Mouse (Mus musculus) myocyte (in vitro differentiated cells): ENCODE results near the gene Trp53i13. TPM values are rescaled to one million over a fixed set of nuclear protein-coding genes. Genes with fewer than 3 reads are reported as not detected.
A peak's percentile ranks its signal among the peaks of the same experiment; 100 is the strongest.

Experiments
- H3K27me3 ChIP-seq: one replicate; pipeline ENCODE4 v1.6.1; 2011; ENCODE audit not compliant: control insufficient read depth, insufficient read depth, insufficient read length
- H3K36me3 ChIP-seq: one replicate; pipeline ENCODE4 v1.6.1; 2011; ENCODE audit not compliant: control insufficient read depth, insufficient read depth
- H3K4me2 ChIP-seq: one replicate; pipeline ENCODE4 v1.6.1; 2011; ENCODE audit warnings: low read depth, control low read depth
- H3K4me3 ChIP-seq: one replicate; pipeline ENCODE4 v1.5.1; 2011; ENCODE audit warnings: mild to moderate bottlenecking, control low read depth, moderate library complexity
- H3K79me2 ChIP-seq: one replicate; pipeline ENCODE4 v1.6.1; 2011; ENCODE audit not compliant: control insufficient read depth, insufficient read depth
- H3ac ChIP-seq: one replicate; pipeline ENCODE4 v1.6.1; 2011; ENCODE audit not compliant: control insufficient read depth, insufficient read length
- CEBPB ChIP-seq: IDR thresholded peaks from 2 replicates; pipeline ENCODE4 v1.6.1; 2011; ENCODE audit warnings: mild to moderate bottlenecking, moderate library complexity; ENCODE audit not compliant: poor library complexity, insufficient read depth, severe bottlenecking
- E2F4 ChIP-seq: IDR thresholded peaks from one replicate; pipeline ENCODE4 v1.6.1; 2011; ENCODE audit warnings: mild to moderate bottlenecking, control low read depth, moderate library complexity; ENCODE audit not compliant: insufficient read depth
- MAX ChIP-seq: IDR thresholded peaks from one replicate; pipeline ENCODE4 v1.6.1; 2011; ENCODE audit warnings: low read depth, mild to moderate bottlenecking, control low read depth
- MYOD1 ChIP-seq, 3 experiments: IDR thresholded peaks; one replicate each; pipeline ENCODE4 v1.6.1; 2011; ENCODE audit warnings: control low read depth in 2 of 3, low read depth in 2 of 3, mild to moderate bottlenecking in 2 of 3, moderate library complexity in 1 of 3; ENCODE audit not compliant: insufficient read length in 2 of 3, control insufficient read depth in 1 of 3
- MYOG ChIP-seq, 3 experiments: IDR thresholded peaks; one replicate each; pipeline ENCODE4 v1.6.1; 2011; ENCODE audit warnings: control low read depth in 2 of 3, low read depth in 2 of 3, mild to moderate bottlenecking in 2 of 3; ENCODE audit not compliant: insufficient read length in 2 of 3, control insufficient read depth in 1 of 3, insufficient read depth in 1 of 3
- POLR2A ChIP-seq: IDR thresholded peaks from one replicate; pipeline ENCODE4 v1.6.1; 2011; ENCODE audit warnings: low read depth, mild to moderate bottlenecking, control low read depth, moderate library complexity; ENCODE audit not compliant: insufficient read length
- POLR2AphosphoS2 ChIP-seq: IDR thresholded peaks from one replicate; pipeline ENCODE4 v1.6.1; 2011; ENCODE audit warnings: low read depth, control low read depth; ENCODE audit not compliant: insufficient read length
- REST ChIP-seq: IDR thresholded peaks from one replicate; pipeline ENCODE4 v1.6.1; 2011; ENCODE audit warnings: mild to moderate bottlenecking, control low read depth, moderate library complexity; ENCODE audit not compliant: insufficient read depth, insufficient read length
- SRF ChIP-seq: IDR thresholded peaks from one replicate; pipeline ENCODE4 v1.6.1; 2011; ENCODE audit warnings: low read depth; ENCODE audit not compliant: control insufficient read depth, insufficient read length
- TCF12 ChIP-seq: IDR thresholded peaks from one replicate; pipeline ENCODE4 v1.6.1; 2011; ENCODE audit warnings: mild to moderate bottlenecking, control low read depth; ENCODE audit not compliant: poor library complexity, insufficient read depth, severe bottlenecking
- TCF3 ChIP-seq: IDR thresholded peaks from one replicate; pipeline ENCODE4 v1.6.1; 2011; ENCODE audit warnings: low read depth, control low read depth; ENCODE audit not compliant: insufficient read length
- USF1 ChIP-seq: IDR thresholded peaks from one replicate; pipeline ENCODE4 v1.6.1; 2011; ENCODE audit warnings: low read depth, mild to moderate bottlenecking, control low read depth, moderate library complexity
- polyA plus RNA-seq: library from polyadenylated mRNA; unstranded; fragments of >200 nt; fragmentation: generic; extraction: Trizol; gene quantifications from one replicate; pipeline ENCODE4 v1.2.1, GENCODE M21; 2012; ENCODE audit warnings: missing spikeins

The Trp53i13 gene
- polyA plus RNA-seq, 1 experiment: 23.7 TPM

DNA sequence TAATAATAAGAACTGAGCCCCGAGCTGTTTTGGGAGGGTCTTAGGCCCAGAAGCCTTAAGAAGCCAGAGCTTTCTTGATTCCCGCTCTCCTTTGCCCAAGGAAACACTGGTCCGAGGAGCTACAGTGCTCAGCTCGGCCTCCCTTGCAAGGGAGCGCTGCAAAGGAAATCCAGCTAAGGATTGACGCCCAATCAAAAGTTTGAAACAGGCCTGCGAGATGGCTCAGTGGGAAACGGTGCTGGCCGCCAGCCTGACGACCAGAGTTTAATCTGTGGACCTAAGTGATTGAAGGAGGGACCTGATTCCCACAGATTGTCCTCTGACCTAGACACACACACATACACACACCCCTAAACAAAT lies 2.0 kb downstream of the Trp53i13 start:
- Histone ChIP-seq H3K36me3 (no peaks in the 10 kb centered on the region), H3K4me3 (peak overlapping the region; percentile 70), H3ac (peak overlapping the region; percentile 9), H3K79me2 (no peaks in the 10 kb centered on the region), H3K4me2 (peak overlapping the region; percentile 93), H3K27me3 (no peaks in the 10 kb centered on the region)
- TF ChIP-seq TCF12 (no peak), MYOG (IDR thresholded peaks at IDR 0.05; ENCODE audit: control insufficient read depth in 1 of 3, insufficient read depth in 1 of 3, insufficient read length in 2 of 3, low read depth in 2 of 3) (no peak), USF1 (no peak), POLR2AphosphoS2 (no peak), E2F4 (no peak), MAX (no peak), SRF (no peak), REST (no peak), POLR2A (no peak), MYOD1 (IDR thresholded peaks at IDR 0.05; ENCODE audit: control insufficient read depth in 1 of 3, insufficient read length in 2 of 3, low read depth in 2 of 3) (no peak), TCF3 (no peak)

DNA sequence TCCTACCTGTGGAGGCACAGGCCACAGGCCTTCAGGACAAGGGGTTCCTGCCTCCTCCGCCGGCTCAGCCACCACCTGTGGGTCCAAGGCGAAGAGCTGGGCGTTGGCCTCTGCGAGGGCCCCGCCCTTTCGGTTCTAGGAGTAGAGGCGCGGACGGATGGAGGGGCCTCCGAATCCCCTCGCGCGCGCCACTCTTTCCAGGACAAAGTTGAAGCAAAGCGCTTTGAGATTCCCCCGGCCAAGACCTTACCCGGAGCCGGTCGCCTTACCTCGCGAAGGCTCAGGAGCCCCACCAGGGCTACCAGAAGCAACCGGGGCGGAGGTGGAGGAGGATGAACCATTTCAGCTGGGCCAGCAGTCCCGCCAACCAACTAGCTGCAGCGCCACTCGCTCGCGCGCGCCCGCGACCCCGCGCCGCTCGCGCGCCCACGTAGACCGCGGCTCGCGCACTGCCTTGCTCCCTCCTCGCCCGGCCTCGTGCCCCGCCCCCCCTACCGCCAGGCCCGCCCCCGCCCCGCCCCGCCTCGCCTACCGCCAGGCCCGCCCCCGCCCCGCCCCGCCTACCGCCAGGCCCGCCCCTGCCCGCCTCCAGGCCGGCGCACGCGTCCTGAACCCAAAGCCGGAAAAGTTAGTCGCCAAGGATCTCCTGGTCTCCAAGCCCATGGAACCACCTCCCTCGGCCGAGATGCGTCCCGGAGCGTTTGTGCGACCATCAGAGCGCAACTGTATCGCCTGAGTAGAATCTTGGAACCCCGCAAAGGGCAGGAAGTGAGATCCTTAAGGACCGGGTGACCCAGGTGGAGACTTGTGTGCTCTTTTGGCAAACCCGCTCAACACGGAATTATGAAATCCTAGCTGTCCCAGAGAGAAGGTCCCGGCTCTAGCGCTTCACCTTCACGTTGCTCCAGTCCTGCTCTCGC lies 2.6 kb downstream of the Trp53i13 start:
- H3ac ChIP-seq: peak overlapping the region; percentile 9
- no peaks in the 10 kb centered on the region for H3K79me2 ChIP-seq
- TF ChIP-seq USF1 (no peak), SRF (no peak), MYOD1 (IDR thresholded peaks at IDR 0.05; ENCODE audit: control insufficient read depth in 1 of 3, insufficient read length in 2 of 3, low read depth in 2 of 3) (peak in 1 of 3 experiments; percentile 25), CEBPB (no peak), MAX (no peak), TCF3 (no peak), E2F4 (no peak), REST (no peak), POLR2A (peak; percentile 85), TCF12 (no peak), MYOG (IDR thresholded peaks at IDR 0.05; ENCODE audit: control insufficient read depth in 1 of 3, insufficient read depth in 1 of 3, insufficient read length in 2 of 3, low read depth in 2 of 3) (no peak), POLR2AphosphoS2 (peak; percentile 79)
- peak overlapping the region; percentile 70 for H3K4me3 ChIP-seq
- H3K4me2 ChIP-seq: peak overlapping the region; percentile 98
- H3K36me3 ChIP-seq: no peaks in the 10 kb centered on the region
- no peaks in the 10 kb centered on the region for H3K27me3 ChIP-seq

- H3K4me2 ChIP-seq: peak overlapping the region; percentile 98
- H3K36me3 ChIP-seq: peaks cover 5% of the 10 kb centered on the region
- H3ac ChIP-seq: no peak overlapping the region
- H3K27me3 ChIP-seq: no peaks in the 10 kb centered on the region
- H3K4me3 ChIP-seq: no peak overlapping the region
- TF ChIP-seq POLR2AphosphoS2 (no peak), USF1 (no peak), CEBPB (no peak)
- H3K79me2 ChIP-seq: no peaks in the 10 kb centered on the region
Measured at GRCm38 (mm10) chr11:77511336-77511735, 4.4 kb downstream of the Trp53i13 start.

- Histone ChIP-seq H3K79me2 (no peaks in the 10 kb centered on the region), H3K27me3 (no peaks in the 10 kb centered on the region), H3K4me2 (peak overlapping the region; percentile 34), H3K4me3 (no peak overlapping the region), H3K36me3 (peaks cover 14% of the 10 kb centered on the region), H3ac (no peak overlapping the region)
- peak in 1 of 3 experiments; percentile 10 for TF ChIP-seq MYOG (IDR thresholded peaks at IDR 0.05; ENCODE audit: control insufficient read depth in 1 of 3, insufficient read depth in 1 of 3, insufficient read length in 2 of 3, low read depth in 2 of 3)
- no peak for TF ChIP-seq CEBPB
- peak; percentile 62 for TF ChIP-seq USF1
Measured at GRCm38 (mm10) chr11:77508068-77509021, 7.4 kb downstream of the Trp53i13 start.

DNA sequence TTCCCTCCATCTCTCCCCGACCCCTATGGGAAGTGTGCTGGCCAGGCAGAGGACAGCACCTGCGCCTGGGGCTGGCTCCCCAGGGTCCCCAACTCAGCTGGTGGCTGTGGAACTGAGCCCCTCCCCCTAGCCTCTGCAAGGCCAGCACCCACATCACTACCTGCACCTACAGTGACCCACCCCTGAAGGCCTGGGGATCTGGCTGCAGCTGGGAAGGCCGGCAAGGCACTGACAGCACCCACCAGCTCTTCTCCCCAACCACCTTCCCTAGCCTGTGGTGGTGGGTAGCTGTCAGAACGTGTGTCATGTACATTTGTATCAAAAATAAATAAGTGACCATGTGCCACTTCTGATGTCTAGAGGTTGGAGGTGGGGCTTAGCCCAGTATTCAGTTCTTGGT lies 8.4 kb downstream of the Trp53i13 start:
- no peaks in the 10 kb centered on the region for H3K27me3 ChIP-seq
- peaks cover 16% of the 10 kb centered on the region for H3K36me3 ChIP-seq
- no peak overlapping the region for H3ac ChIP-seq
- H3K79me2 ChIP-seq: no peaks in the 10 kb centered on the region
- H3K4me2 ChIP-seq: no peak overlapping the region
- no peak overlapping the region for H3K4me3 ChIP-seq
- peak; percentile 20 for TF ChIP-seq POLR2AphosphoS2
- TF ChIP-seq MAX: no peak
